Mouse (Mus musculus): ENCODE data around the gene Plcb3. TPM values are rescaled to one million over a fixed set of nuclear protein-coding genes. Genes with fewer than 3 reads are reported as not detected.

Plcb3 gene
- polyA plus RNA-seq, 1 experiment from 2014 or later, result 25.2 TPM

GRCm38 (mm10) chr19:6907094-6907493 lies 69.2 kb downstream of the Plcb3 start:
- no peak for DNase-seq (ENCODE audit: extremely low spot score, low spot score)
- no peak overlapping the region for H3K27ac ChIP-seq
- no peak overlapping the region for H3K4me3 ChIP-seq
- peaks cover 39% of the 10 kb centered on the region for H3K4me1 ChIP-seq
- no peaks in the 10 kb centered on the region for H3K27me3 ChIP-seq (ENCODE audit: poor library complexity, severe bottlenecking)
- H3K36me3 ChIP-seq (replicated peaks), result peaks cover 53% of the 10 kb centered on the region
- no peaks in the 10 kb centered on the region for H3K9me3 ChIP-seq
- WGBS, result 95% methylated on average over 8 of the region's 8 CpGs

GRCm38 (mm10) chr19:6906199-6906598 lies 70.1 kb downstream of the Plcb3 start:
- no peak for DNase-seq (ENCODE audit: extremely low spot score, low spot score)

GRCm38 (mm10) chr19:6905498-6906159 lies 70.6 kb downstream of the Plcb3 start:
- Histone ChIP-seq H3K4me1 (peaks cover 28% of the 10 kb centered on the region), H3K4me3 (no peak overlapping the region), H3K9me3 (no peaks in the 10 kb centered on the region), H3K27me3 (ENCODE audit: poor library complexity, severe bottlenecking) (no peaks in the 10 kb centered on the region), H3K27ac (no peak overlapping the region), H3K36me3 (replicated peaks) (peaks cover 40% of the 10 kb centered on the region)
- no peak for DNase-seq (ENCODE audit: extremely low spot score, low spot score)
- WGBS, result 91% methylated on average over 11 of the region's 11 CpGs

More at GRCm38 (mm10) chr19:6906199-6906598, 70.1 kb downstream of the Plcb3 start:
- 85% methylated on average over 3 of the region's 3 CpGs for WGBS
- Histone ChIP-seq H3K36me3 (replicated peaks) (peaks cover 44% of the 10 kb centered on the region), H3K27ac (no peak overlapping the region), H3K4me3 (no peak overlapping the region), H3K4me1 (peaks cover 32% of the 10 kb centered on the region), H3K27me3 (ENCODE audit: poor library complexity, severe bottlenecking) (no peaks in the 10 kb centered on the region), H3K9me3 (no peaks in the 10 kb centered on the region)

- H3K4me3 ChIP-seq, result no peak overlapping the region
- 84% methylated on average over 2 of the region's 2 CpGs for WGBS
- peaks cover 40% of the 10 kb centered on the region for H3K36me3 ChIP-seq (replicated peaks)
- H3K4me1 ChIP-seq, result peaks cover 28% of the 10 kb centered on the region
- H3K27ac ChIP-seq, result no peak overlapping the region
- DNase-seq (ENCODE audit: extremely low spot score, low spot score), result no peak
- H3K9me3 ChIP-seq, result peaks cover 6% of the 10 kb centered on the region; the same call in 1 of the 2 replicates
- no peaks in the 10 kb centered on the region for H3K27me3 ChIP-seq (ENCODE audit: poor library complexity, severe bottlenecking)
Observed at GRCm38 (mm10) chr19:6904846-6905245, 71.4 kb downstream of the Plcb3 start.

GRCm38 (mm10) chr19:6903031-6903430 lies 73.2 kb downstream of the Plcb3 start:
- Histone ChIP-seq H3K9me3 (peaks cover 6% of the 10 kb centered on the region; the same call in 1 of the 2 replicates), H3K27me3 (ENCODE audit: poor library complexity, severe bottlenecking) (no peaks in the 10 kb centered on the region), H3K36me3 (replicated peaks) (peaks cover 40% of the 10 kb centered on the region), H3K4me1 (peaks cover 12% of the 10 kb centered on the region), H3K27ac (no peak overlapping the region), H3K4me3 (no peak overlapping the region)
- WGBS, result 94% methylated on average over 1 of the region's 1 CpGs
- no peak for DNase-seq (ENCODE audit: extremely low spot score, low spot score)

Small RNAs within 50 kb of the gene (microRNA-seq; reads per million reads assigned to microRNA genes)
- 2.1 reads per million for gene Mir6990

Other genes starting within 250 kb of the Plcb3 start
- gene Rps6ka4, start 135.8 kb downstream of the Plcb3 start, polyA plus RNA-seq (2016; fragmentation: Nextera tagmentation; extraction: Ambion mirVana), result 4.9 and 5.4 TPM in 2 replicates
- gene Ccdc88b, start 118.3 kb downstream of the Plcb3 start, polyA plus RNA-seq (2016; fragmentation: Nextera tagmentation; extraction: Ambion mirVana), result 0.32 and 0.36 TPM in 2 replicates
- 155 and 159 TPM in 2 replicates for gene Trmt112, start 66.8 kb downstream of the Plcb3 start, polyA plus RNA-seq (2016; fragmentation: Nextera tagmentation; extraction: Ambion mirVana)
- 144 and 154 TPM in 2 replicates for gene Prdx5, start 66.4 kb downstream of the Plcb3 start, polyA plus RNA-seq (2016; fragmentation: Nextera tagmentation; extraction: Ambion mirVana)
- 8.4 and 9.0 TPM in 2 replicates for gene Esrra, start 54.7 kb downstream of the Plcb3 start, polyA plus RNA-seq (2016; fragmentation: Nextera tagmentation; extraction: Ambion mirVana)
- 0.55 and 0.60 TPM in 2 replicates for gene Catsperz, start 51.1 kb downstream of the Plcb3 start, polyA plus RNA-seq (2016; fragmentation: Nextera tagmentation; extraction: Ambion mirVana)
- gene Kcnk4, start 42.0 kb downstream of the Plcb3 start, polyA plus RNA-seq (2016; fragmentation: Nextera tagmentation; extraction: Ambion mirVana), result 0.24 TPM in 1 of 2 replicates, not detected in the other
- 55.9 and 59.8 TPM in 2 replicates for gene Bad, start 34.6 kb downstream of the Plcb3 start, polyA plus RNA-seq (2016; fragmentation: Nextera tagmentation; extraction: Ambion mirVana)
- 22.8 and 26.5 TPM in 2 replicates for gene Gpr137, start 34.0 kb downstream of the Plcb3 start, polyA plus RNA-seq (2016; fragmentation: Nextera tagmentation; extraction: Ambion mirVana)
- 103 TPM in 2 replicates for gene Ppp1r14b, start 1.5 kb downstream of the Plcb3 start, polyA plus RNA-seq (2016; fragmentation: Nextera tagmentation; extraction: Ambion mirVana)
- 106 TPM in 2 replicates for gene Fkbp2, start 4.0 kb upstream of the Plcb3 start, polyA plus RNA-seq (2016; fragmentation: Nextera tagmentation; extraction: Ambion mirVana)
- gene Vegfb, start 11.2 kb upstream of the Plcb3 start, polyA plus RNA-seq (2016; fragmentation: Nextera tagmentation; extraction: Ambion mirVana), result 31.0 and 32.9 TPM in 2 replicates
- gene Dnajc4, start 16.1 kb upstream of the Plcb3 start, polyA plus RNA-seq (2016; fragmentation: Nextera tagmentation; extraction: Ambion mirVana), result 19.5 and 19.7 TPM in 2 replicates
- gene Nudt22, start 19.6 kb upstream of the Plcb3 start, polyA plus RNA-seq (2016; fragmentation: Nextera tagmentation; extraction: Ambion mirVana), result 18.4 TPM in 2 replicates
- gene Trpt1, start 19.7 kb upstream of the Plcb3 start, polyA plus RNA-seq (2016; fragmentation: Nextera tagmentation; extraction: Ambion mirVana), result 10.0 and 10.4 TPM in 2 replicates
- gene Fermt3, start 43.0 kb upstream of the Plcb3 start, polyA plus RNA-seq (2016; fragmentation: Nextera tagmentation; extraction: Ambion mirVana), result 8.8 TPM in 2 replicates
- 456 and 486 TPM in 2 replicates for gene Stip1, start 63.5 kb upstream of the Plcb3 start, polyA plus RNA-seq (2016; fragmentation: Nextera tagmentation; extraction: Ambion mirVana)
- 3.7 and 3.9 TPM in 2 replicates for gene Macrod1, start 80.3 kb upstream of the Plcb3 start, polyA plus RNA-seq (2016; fragmentation: Nextera tagmentation; extraction: Ambion mirVana)
- 4.0 and 4.8 TPM in 2 replicates for gene Flrt1, start 129.3 kb upstream of the Plcb3 start, polyA plus RNA-seq (2016; fragmentation: Nextera tagmentation; extraction: Ambion mirVana)
- 275 and 280 TPM in 2 replicates for gene Otub1, start 229.8 kb upstream of the Plcb3 start, polyA plus RNA-seq (2016; fragmentation: Nextera tagmentation; extraction: Ambion mirVana)
- gene Cox8a, start 241.1 kb upstream of the Plcb3 start, polyA plus RNA-seq (2016; fragmentation: Nextera tagmentation; extraction: Ambion mirVana), result 862 and 888 TPM in 2 replicates

Data from forebrain, embryonic 10.5 days (tissue).